Mouse (Mus musculus) megakaryocyte, embryonic 14.5 days (primary cell): ENCODE measurements around the gene Defb6.

Experiments used
- FLI1 ChIP-seq: IDR thresholded peaks from 2 replicates; pipeline ENCODE4 v1.6.1; 2012; ENCODE audit warnings: low read length, inconsistent platforms, mixed read lengths
- GATA1 ChIP-seq: IDR thresholded peaks from 3 replicates; pipeline ENCODE4 v1.6.1; 2012; ENCODE audit warnings: mixed read lengths, low read length, inconsistent platforms, borderline replicate concordance

DNA sequence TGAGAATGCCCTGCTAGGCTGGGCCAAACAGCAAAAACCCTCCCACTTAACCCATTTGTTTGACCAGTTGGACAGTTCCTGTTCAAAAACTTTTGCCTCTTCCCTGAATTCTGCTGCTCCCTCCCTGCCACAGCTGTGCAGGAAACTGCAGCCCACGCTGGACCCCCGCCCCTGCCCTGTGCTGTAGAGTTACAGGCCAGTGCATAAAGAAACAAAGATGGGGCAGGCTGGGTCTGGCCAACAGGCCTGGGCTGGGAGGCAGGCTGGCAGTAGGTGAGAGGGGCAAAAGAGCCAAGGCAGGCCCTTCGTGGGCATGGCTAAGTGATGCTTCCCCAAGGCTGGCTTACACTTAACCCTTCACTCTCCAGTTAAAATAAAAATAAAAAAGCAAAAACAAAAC lies 34.4 kb downstream of the Defb6 start:
- TF ChIP-seq GATA1 (no peak), FLI1 (no peak)
